Mouse (Mus musculus) ZHBTc4 (cell line): ENCODE measurements around the gene Gm17657.
"Not testable (repeated sequence)": the region's sequence is repeated elsewhere in the genome, so short reads cannot be mapped to it uniquely, and the experiment has no call there.

Source experiments
- DNase-seq: peaks from one replicate; pipeline ENCODE4 v3.0.0-alpha.2; 2011; ENCODE audit warnings: low read depth, low spot score

Gene Gm17657

DNA sequence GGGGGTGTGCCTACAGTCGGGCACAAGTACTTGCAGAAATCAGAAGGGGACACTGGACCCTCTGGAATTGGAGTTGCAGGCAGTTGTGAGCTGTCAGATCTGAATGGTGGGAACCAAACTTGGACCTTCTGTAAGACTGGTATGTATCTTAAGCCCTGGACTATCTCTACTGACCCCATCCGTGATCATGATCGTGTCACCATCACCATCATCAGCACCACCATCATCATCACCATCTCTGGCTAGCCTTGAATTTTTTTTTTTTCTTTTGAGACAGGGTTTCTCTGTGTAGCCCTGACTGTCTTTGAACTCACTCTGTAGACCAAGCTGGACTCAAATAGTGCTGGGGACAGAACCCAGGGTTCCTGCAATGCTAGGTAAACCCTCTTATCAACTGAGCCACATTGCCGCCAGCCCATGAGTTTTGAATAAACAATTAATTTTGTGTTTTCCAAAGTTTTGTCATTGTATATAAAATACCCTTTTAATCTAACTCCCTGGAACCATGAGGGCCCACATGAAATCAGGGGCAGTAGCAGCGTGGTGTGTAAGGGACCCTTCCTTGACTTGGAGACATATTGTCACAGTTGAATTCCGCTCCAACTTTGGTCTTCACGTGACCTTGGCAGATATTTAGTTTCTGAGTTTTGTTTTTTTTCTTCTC lies 47.3 kb downstream of the Gm17657 start:
- no peak for DNase-seq

GRCm38 (mm10) chr17:29500802-29501469 lies 48.5 kb downstream of the Gm17657 start:
- no peak for DNase-seq

DNA sequence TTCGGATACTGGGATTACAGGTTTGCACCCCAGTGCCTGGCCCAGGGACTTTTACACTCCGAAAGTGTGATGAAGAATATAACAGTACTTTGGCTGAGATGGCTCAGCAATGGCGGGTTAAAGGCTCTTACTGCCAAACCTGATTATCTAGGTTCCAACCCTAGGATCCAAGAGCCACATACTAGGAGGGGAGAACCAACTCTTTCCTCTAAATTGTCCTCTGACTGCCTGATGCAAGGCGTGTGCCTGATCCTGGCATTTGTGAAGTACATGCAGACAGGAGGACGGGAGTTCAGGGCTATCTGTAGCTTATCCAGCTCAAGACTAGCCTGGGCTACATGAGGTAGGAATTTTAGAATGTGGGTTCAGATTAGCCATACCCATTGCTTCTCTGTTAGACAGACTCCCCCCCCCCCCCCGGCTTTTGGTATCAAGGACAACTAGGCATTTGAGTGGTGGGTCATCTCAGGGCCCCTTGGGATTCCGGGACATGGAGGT lies 49.1 kb downstream of the Gm17657 start:
- DNase-seq, result no peak

DNA sequence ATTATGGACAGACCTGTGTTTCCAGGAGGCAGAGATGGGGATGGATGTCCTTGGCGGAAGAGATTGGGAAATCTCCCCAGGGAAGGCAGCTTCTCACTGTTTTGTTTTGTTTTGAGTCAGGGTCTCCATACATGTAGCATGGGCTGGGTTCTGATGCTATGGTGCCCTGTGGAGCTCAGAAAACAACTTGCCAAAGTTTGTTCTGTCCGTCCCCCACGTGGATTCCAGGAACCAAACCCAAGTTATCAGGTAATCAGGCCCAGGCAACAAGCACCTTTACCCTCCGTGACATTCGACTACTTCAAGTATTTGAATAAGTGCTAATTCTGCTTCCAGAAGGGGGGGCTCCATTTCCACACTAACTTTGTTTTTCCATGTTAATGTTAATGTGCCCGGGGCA lies 49.9 kb downstream of the Gm17657 start:
- no peak for DNase-seq

DNA sequence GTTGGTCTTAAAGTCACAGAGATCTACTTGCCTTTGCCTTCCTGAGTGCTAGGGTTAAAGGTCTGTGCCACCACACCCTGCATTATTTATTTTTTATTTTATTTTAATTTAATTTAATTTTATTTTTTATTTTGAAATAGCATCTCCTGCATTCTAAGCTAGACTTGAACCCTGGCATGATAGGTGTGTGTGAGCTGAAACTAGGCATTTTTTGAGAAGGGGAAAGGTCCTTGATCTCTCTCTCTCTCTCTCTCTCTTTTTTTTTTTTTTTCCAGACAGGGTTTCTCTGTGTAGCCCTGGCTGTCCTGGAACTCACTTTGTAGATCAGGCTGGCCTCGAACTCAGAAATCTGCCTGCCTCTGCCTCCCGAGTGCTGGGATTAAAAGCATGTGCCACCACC lies 50.5 kb downstream of the Gm17657 start:
- not testable (repeated sequence) for DNase-seq

DNA sequence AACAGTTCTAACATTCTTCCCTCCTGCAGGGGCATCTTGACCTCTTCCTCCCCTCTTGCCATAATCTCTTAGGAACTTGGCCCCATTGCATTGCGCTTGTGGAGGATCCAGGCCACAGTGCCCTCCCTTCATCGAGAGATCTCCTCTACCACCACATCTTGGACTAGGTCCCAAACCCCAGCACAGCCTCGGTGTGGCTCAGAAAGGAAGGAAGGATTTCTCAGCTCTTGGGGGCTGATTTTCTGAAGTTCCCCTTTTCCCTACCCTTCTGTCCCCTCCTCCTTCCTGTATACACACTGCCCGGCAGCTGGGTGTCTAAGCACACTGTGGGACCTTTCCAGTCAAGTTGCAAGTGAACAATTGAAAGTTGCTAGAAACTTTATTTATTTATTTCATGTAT lies 51.4 kb downstream of the Gm17657 start:
- DNase-seq, result no peak

DNA sequence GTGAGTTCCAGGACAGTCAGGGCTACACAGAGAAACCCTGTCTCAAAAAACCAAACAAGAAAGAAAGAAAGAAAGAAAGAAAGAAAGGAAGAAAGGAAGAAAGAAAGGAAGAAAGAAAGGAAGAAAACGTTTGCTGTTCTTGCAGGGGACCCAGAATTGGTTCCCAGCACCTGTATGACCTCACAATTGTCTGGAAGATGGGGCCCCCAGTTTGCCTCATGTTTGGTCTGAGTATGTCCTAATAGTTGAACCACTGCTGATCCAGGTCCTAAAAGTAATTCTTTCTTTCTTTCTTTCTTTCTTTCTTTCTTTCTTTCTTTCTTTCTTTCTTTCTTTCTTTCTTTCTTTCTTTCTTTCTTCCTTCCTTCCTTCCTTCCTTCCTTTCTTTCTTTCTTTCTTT lies 52.0 kb downstream of the Gm17657 start:
- not testable (repeated sequence) for DNase-seq

GRCm38 (mm10) chr17:29497071-29497354 lies 52.4 kb downstream of the Gm17657 start:
- DNase-seq, result no peak

- DNase-seq, result no peak
Observed at GRCm38 (mm10) chr17:29496211-29497070, 53.0 kb downstream of the Gm17657 start.

GRCm38 (mm10) chr17:29494732-29495076 lies 54.7 kb downstream of the Gm17657 start:
- DNase-seq, result no peak

- DNase-seq, result peak; percentile 87
Observed at GRCm38 (mm10) chr17:29494062-29494731, 55.2 kb downstream of the Gm17657 start.

- no peak for DNase-seq
Observed at GRCm38 (mm10) chr17:29493461-29493980, 55.9 kb downstream of the Gm17657 start.

- DNase-seq, result peak; percentile 96
Observed at GRCm38 (mm10) chr17:29492269-29493191, 56.9 kb downstream of the Gm17657 start.

- DNase-seq, result peak; percentile 89
Observed at GRCm38 (mm10) chr17:29491591-29492268, 57.7 kb downstream of the Gm17657 start.

DNA sequence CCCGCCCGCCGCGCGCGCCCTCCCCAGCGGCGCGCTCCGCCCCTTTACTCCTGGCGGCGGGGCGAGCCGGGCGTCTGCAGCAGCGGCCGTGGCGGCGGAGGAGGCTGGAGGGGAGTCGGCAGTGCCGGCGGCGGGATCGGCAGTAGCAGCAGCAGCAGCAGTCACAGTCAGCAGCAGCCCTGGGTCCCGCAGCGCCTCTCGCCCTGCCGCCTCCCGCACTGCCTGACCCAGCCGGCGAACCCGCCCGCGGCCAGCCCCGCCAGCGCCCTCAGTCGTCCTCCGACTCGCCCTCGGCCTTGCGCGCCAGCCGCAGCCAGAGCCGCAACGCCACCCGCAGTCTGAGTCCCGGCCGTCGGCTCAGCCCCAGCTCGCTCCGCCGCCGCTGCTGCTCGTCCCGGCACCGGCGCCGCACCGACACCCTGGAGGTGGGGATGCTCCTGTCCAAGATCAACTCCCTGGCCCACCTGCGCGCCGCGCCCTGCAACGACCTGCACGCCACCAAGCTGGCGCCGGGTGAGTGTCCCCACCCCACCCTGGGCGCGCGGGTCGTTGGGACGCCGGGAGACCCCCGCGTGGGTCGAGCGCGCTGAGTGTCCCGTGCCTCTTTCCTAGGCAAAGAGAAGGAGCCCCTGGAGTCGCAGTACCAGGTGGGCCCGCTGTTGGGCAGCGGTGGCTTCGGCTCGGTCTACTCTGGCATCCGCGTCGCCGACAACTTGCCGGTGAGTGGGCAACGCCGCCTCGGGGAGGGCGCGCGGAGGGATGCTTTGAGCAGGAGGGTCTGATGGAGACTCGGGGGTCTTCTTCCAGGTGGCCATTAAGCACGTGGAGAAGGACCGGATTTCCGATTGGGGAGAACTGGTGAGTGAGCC lies 58.5 kb downstream of the Gm17657 start, which contains the start of gene Pim1:
TSS of gene Pim1 (plus strand) at position 41 of the 869 bp plus-strand sequence.
- no peak for DNase-seq

- peak; percentile 100 for DNase-seq
Observed at GRCm38 (mm10) chr17:29489971-29490712, 59.3 kb downstream of the Gm17657 start.

DNA sequence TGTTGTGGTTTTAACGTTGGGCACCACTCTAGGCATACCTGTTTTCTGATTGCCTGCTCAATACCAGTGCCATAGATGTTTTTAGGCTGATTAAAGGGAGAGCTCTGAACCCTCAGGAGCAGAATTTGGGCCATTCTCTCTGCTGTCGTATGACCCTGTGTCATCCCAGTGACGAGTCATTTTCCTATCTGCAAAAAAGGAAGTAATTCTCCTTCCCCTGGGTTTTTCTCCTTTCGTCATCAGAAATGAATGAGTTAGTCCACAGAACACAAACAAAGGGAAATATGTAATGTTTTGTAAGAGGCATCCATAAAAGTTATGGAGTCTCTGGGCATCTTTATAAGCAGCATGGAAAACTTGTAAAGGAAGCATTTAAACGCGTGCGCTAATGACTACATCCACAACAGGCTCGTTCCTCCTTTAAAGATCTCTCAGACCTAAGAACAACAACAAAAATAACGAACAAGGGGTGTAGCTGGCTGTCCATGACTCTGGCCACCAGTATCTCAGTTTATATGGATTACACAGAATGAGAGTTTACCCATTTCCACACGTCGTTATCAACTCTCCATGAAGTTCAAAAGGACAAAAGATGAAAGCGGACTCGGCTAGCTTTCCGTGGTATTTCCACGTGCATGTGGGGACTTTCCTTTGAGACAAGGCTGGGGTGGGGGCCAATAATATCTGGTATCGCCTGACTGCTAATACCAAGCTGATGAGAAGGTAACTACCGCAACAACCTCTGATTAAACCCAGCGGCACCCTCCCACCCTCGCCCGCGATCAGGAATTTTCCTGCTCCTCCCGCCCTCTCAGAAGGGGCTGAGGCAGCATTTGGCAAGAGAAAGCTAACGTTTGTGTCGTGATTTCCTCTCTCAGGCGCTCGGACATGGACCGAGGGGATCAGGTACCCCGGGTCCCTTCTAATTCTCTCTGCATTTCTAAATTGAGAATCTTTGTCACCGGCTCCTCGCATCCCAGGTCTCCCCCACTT lies 60.2 kb downstream of the Gm17657 start:
- DNase-seq, result peak; percentile 74
